Mouse (Mus musculus) midbrain, embryonic 14.5 days (tissue): ENCODE data around the gene Zfp13. TPM values are rescaled to one million over a fixed set of nuclear protein-coding genes. Genes with fewer than 3 reads are reported as not detected.

Experiments used
- ATAC-seq: fragments of 200-750 bp; cut with Nextera tagmentation; 2 replicates; pipeline ENCODE4 v1.8.0; 2017; ENCODE audit warnings: moderate number of reproducible peaks, moderate library complexity; ENCODE audit not compliant: low FRiP score, low TSS enrichment
- DNase-seq: peaks from one replicate; pipeline ENCODE4 v3.0.0-alpha.2; 2015
- H3K27ac ChIP-seq: fragments of 300-500 bp; sonication (generic); replicated peaks from 2 replicates; pipeline ENCODE4 v1.5.1; 2014; ENCODE audit warnings: mild to moderate bottlenecking, low read depth, low read length, moderate library complexity
- H3K27me3 ChIP-seq: fragments of 300-500 bp; sonication (generic); 2 replicates; pipeline ENCODE4 v1.6.1; 2014; ENCODE audit warnings: low read length, control low read depth, mixed read lengths; ENCODE audit not compliant: control insufficient read depth, insufficient read depth
- H3K36me3 ChIP-seq: fragments of 300-500 bp; sonication (generic); 2 replicates; pipeline ENCODE4 v1.6.1; 2014; ENCODE audit warnings: low read length, control low read depth; ENCODE audit not compliant: control insufficient read depth, insufficient read depth
- H3K4me1 ChIP-seq: fragments of 300-500 bp; sonication (generic); 2 replicates; pipeline ENCODE4 v1.6.1; 2014; ENCODE audit warnings: mild to moderate bottlenecking, antibody characterized with exemption, low read length, control low read depth; ENCODE audit not compliant: control insufficient read depth, insufficient read depth
- H3K4me2 ChIP-seq: fragments of 300-500 bp; sonication (generic); 2 replicates; pipeline ENCODE4 v1.6.1; 2014; ENCODE audit warnings: mild to moderate bottlenecking, low read length, moderate library complexity
- H3K4me3 ChIP-seq: fragments of 300-500 bp; sonication (generic); replicated peaks from 2 replicates; pipeline ENCODE4 v1.5.1; 2014; ENCODE audit warnings: low read depth, low read length
- H3K9ac ChIP-seq: fragments of 300-500 bp; sonication (generic); replicated peaks from 2 replicates; pipeline ENCODE4 v1.6.1; 2014; ENCODE audit warnings: mild to moderate bottlenecking, low read length, moderate library complexity
- H3K9me3 ChIP-seq: fragments of 300-500 bp; sonication (generic); 2 replicates; pipeline ENCODE4 v1.6.1; 2016; ENCODE audit warnings: low read length, control low read depth, mixed read lengths; ENCODE audit not compliant: control insufficient read depth
- WGBS: fragments of 180-500 bp; shearing (Covaris S2); extraction: QIAGEN DNeasy Blood & Tissue Kit; methylation state at CpG from one replicate; pipeline ENCODE4 v1.1.7; 2014; 5-methylcytosine and 5-hydroxymethylcytosine counted together
- polyA plus RNA-seq: library from polyadenylated mRNA; unstranded; fragments of >200 nt; fragmentation: Nextera tagmentation; extraction: Ambion mirVana; gene quantifications from 2 replicates; pipeline ENCODE4 v1.2.1, GENCODE M21; 2014

The Zfp13 gene
- polyA plus RNA-seq, 1 experiment from 2014 or later: 24.8 TPM

GRCm38 (mm10) chr17:23610361-23610800 is 11.1 kb upstream of the Zfp13 start:
- Histone ChIP-seq H3K27me3 (no peaks in the 10 kb centered on the region), H3K27ac (no peak overlapping the region), H3K4me3 (no peak overlapping the region), H3K4me2 (no peak overlapping the region), H3K9ac (no peak overlapping the region), H3K4me1 (no peaks in the 10 kb centered on the region), H3K9me3 (no peaks in the 10 kb centered on the region), H3K36me3 (no peaks in the 10 kb centered on the region)
- 87% methylated on average over 28 of the region's 28 CpGs for WGBS
- ATAC-seq (no peak), DNase-seq (peak; percentile 57)

- ATAC-seq (no peak), DNase-seq (no peak)
- Histone ChIP-seq H3K9ac (no peak overlapping the region), H3K9me3 (no peaks in the 10 kb centered on the region), H3K4me3 (no peak overlapping the region), H3K36me3 (no peaks in the 10 kb centered on the region), H3K4me1 (no peaks in the 10 kb centered on the region), H3K4me2 (no peak overlapping the region), H3K27me3 (no peaks in the 10 kb centered on the region), H3K27ac (no peak overlapping the region)
- 93% methylated on average over 24 of the region's 24 CpGs for WGBS
These were observed 10.3 kb upstream of the Zfp13 start for GRCm38 (mm10) chr17:23609612-23610011.

GRCm38 (mm10) chr17:23605220-23605619 is 5.9 kb upstream of the Zfp13 start:
- Histone ChIP-seq H3K27me3 (no peaks in the 10 kb centered on the region), H3K27ac (no peak overlapping the region), H3K9ac (no peak overlapping the region), H3K4me1 (no peaks in the 10 kb centered on the region), H3K4me2 (no peak overlapping the region), H3K9me3 (no peaks in the 10 kb centered on the region), H3K36me3 (no peaks in the 10 kb centered on the region), H3K4me3 (no peak overlapping the region)
- WGBS: 85% methylated on average over 8 of the region's 8 CpGs
- ATAC-seq (no peak), DNase-seq (no peak)

- ATAC-seq (no peak), DNase-seq (no peak)
- WGBS: 80% methylated on average over 7 of the region's 7 CpGs
These were observed 5.1 kb upstream of the Zfp13 start for GRCm38 (mm10) chr17:23604394-23604793.

GRCm38 (mm10) chr17:23603542-23603941 is 4.3 kb upstream of the Zfp13 start:
- H3K4me2 ChIP-seq: no peak overlapping the region
- H3K27ac ChIP-seq: no peak overlapping the region
- H3K4me3 ChIP-seq: no peak overlapping the region
- no peak for ATAC-seq
- 60% methylated on average over 2 of the region's 2 CpGs for WGBS
- no peaks in the 10 kb centered on the region for H3K9me3 ChIP-seq
- no peak overlapping the region for H3K9ac ChIP-seq
- no peaks in the 10 kb centered on the region for H3K4me1 ChIP-seq
- no peaks in the 10 kb centered on the region for H3K27me3 ChIP-seq
- DNase-seq: peak; percentile 37
- no peaks in the 10 kb centered on the region for H3K36me3 ChIP-seq

More at GRCm38 (mm10) chr17:23604394-23604793, 5.1 kb upstream of the Zfp13 start:
- Histone ChIP-seq H3K36me3 (no peaks in the 10 kb centered on the region), H3K4me1 (no peaks in the 10 kb centered on the region), H3K4me3 (no peak overlapping the region), H3K9me3 (no peaks in the 10 kb centered on the region), H3K9ac (no peak overlapping the region), H3K27me3 (no peaks in the 10 kb centered on the region), H3K4me2 (no peak overlapping the region), H3K27ac (no peak overlapping the region)

GRCm38 (mm10) chr17:23603077-23603476 is 3.8 kb upstream of the Zfp13 start:
- Histone ChIP-seq H3K36me3 (no peaks in the 10 kb centered on the region), H3K4me3 (no peak overlapping the region), H3K9ac (no peak overlapping the region), H3K4me1 (no peaks in the 10 kb centered on the region), H3K9me3 (no peaks in the 10 kb centered on the region), H3K4me2 (no peak overlapping the region), H3K27me3 (no peaks in the 10 kb centered on the region), H3K27ac (no peak overlapping the region)
- WGBS: 18% methylated on average over 8 of the region's 8 CpGs
- peak; percentile 13 for DNase-seq
- ATAC-seq: no peak

GRCm38 (mm10) chr17:23601836-23602585 is 2.7 kb upstream of the Zfp13 start:
- DNase-seq (no peak), ATAC-seq (no peak)
- Histone ChIP-seq H3K4me1 (no peaks in the 10 kb centered on the region), H3K36me3 (no peaks in the 10 kb centered on the region), H3K9ac (no peak overlapping the region), H3K27ac (no peak overlapping the region), H3K9me3 (no peaks in the 10 kb centered on the region), H3K27me3 (no peaks in the 10 kb centered on the region), H3K4me3 (no peak overlapping the region), H3K4me2 (no peak overlapping the region)
- 51% methylated on average over 10 of the region's 10 CpGs for WGBS

- DNase-seq (no peak), ATAC-seq (no peak)
- Histone ChIP-seq H3K9me3 (no peaks in the 10 kb centered on the region), H3K36me3 (no peaks in the 10 kb centered on the region), H3K27ac (no peak within 1 kb of the TSS), H3K4me1 (no peaks in the 10 kb centered on the region), H3K9ac (no peak within 1 kb of the TSS), H3K4me2 (peak within 1 kb of the TSS; percentile 63), H3K27me3 (no peaks in the 10 kb centered on the region), H3K4me3 (no peak within 1 kb of the TSS)
- 34% methylated on average over 15 of the region's 15 CpGs for WGBS
These were observed 1.6 kb upstream of the Zfp13 start, which contains the start of gene Zscan10 for GRCm38 (mm10) chr17:23600641-23601622. TSS of gene Zscan10 (plus strand) at chr17:23600856.
